Mouse (Mus musculus): ENCODE data around the gene Plekhg5.

Plekhg5 gene

DNA sequence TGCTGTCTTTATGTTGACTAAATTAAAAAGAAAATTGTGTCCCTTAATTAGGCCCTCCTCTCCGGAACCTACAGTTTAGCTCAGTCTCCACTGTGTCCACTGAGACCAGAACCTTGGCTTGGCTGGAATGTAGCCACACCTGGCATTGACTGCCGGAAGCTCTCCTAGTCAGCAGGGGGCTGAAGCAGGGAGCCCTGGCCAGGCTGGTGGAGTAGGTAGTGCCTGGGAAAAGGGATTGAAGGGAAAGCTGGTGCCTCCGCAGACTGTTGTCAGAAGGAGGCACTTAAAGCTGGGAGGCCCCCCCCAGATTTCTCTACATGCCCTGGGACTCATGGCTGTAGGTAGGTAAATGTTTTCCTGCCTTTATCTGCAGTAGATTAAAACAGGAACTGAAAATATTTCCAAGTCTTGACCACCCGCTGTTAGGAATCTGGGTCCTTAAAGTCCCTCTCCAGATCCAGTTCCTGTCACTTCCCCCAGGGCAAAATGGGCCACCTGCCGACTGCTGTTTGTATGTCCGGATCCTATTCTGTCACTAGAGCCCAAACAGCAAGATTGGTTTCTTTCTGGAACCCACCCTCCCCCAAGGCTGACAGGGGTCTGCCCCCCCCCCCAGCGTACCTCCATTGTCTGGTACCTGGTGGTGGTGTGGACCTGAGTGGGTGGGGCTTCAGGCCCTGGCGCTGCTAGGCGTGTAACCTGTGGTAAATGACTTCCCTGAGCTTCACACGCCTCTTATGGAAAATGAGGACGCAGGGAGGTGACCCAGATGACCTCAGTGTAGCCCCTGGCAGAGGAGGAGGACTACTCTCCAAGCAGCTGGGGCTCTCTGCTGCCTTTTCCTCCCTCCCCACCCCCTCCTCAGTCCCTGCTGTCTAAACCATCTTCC lies 25.9 kb downstream of the Plekhg5 start:
- no peak for DNase-seq (ENCODE audit: low spot score)

DNA sequence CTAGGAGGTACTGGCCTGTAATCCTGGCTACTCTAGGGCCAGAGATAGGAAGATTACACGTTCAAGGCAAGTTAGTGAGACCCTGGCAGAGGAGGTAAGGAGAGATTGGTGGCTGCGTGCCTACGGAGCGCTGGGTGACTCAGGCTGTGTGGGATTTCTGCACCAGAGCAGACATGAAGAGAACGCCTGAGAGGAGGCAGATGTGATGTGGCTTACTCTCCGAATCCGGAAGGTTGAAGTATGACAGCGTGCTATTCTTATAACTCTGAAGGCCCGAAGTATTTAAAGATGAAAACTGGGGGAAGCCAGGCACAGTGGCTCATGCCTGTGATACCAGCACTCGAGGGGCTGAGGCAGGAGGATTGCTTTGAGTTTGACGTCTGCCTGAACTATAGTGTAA lies 28.2 kb downstream of the Plekhg5 start:
- no peak for DNase-seq (ENCODE audit: low spot score)

- DNase-seq (ENCODE audit: low spot score) = no peak
Observed at GRCm38 (mm10) chr4:152101081-152101653, 28.9 kb downstream of the Plekhg5 start.

DNA sequence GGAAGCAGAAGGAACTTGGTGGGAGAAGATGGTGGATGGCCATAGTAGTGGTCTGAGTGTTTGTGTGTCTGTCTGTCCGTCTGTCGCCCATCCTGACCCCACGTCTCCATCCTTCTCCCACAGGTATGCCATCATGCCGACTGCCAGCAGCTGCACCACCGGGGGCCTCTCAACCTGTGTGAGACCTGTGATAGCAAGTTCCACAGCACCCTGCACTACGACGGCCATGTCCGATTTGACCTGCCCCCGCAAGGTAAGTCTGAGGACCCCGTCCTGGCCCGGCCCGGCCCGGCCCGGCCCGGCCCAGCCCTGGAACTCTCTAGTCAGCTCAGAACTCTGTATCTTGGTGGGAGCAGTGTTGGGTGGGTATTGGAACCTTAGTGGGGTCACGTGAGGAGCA lies 29.6 kb downstream of the Plekhg5 start:
- DNase-seq (ENCODE audit: low spot score) = no peak

- DNase-seq (ENCODE audit: low spot score) = peak; percentile 68
Observed at GRCm38 (mm10) chr4:152103025-152103424, 30.7 kb downstream of the Plekhg5 start.

GRCm38 (mm10) chr4:152106746-152107145 lies 34.4 kb downstream of the Plekhg5 start:
- no peak for DNase-seq (ENCODE audit: low spot score)

DNA sequence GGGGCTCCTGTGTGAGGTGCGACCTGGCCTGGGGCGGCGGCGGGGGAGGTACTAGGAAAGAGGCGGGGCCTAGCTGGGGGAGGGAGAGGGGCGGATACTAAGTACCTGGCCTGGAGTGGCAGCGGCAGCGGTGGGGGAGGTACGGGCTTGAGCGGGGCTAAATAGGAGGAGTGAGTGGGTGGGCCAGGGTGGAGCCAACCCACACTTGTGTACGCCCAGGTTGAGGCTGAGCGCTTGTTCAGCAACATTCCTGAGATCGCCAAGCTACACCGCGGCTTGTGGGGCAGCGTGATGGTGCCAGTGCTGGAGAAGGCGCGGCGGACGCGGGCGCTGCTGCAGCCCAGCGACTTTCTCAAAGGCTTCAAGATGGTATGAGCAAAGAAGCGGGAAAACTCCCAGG lies 35.2 kb downstream of the Plekhg5 start:
- peak; percentile 66 for DNase-seq (ENCODE audit: low spot score)

GRCm38 (mm10) chr4:152107971-152108509 lies 35.7 kb downstream of the Plekhg5 start:
- peak; percentile 78 for DNase-seq (ENCODE audit: low spot score)

- no peak for DNase-seq (ENCODE audit: low spot score)
Observed at GRCm38 (mm10) chr4:152108673-152109072, 36.4 kb downstream of the Plekhg5 start.

- no peak for DNase-seq (ENCODE audit: low spot score)
Observed at GRCm38 (mm10) chr4:152109509-152109908, 37.2 kb downstream of the Plekhg5 start.

GRCm38 (mm10) chr4:152110689-152111088 lies 38.4 kb downstream of the Plekhg5 start:
- DNase-seq (ENCODE audit: low spot score) = no peak

GRCm38 (mm10) chr4:152112329-152112728 lies 40.0 kb downstream of the Plekhg5 start:
- DNase-seq (ENCODE audit: low spot score) = no peak

DNA sequence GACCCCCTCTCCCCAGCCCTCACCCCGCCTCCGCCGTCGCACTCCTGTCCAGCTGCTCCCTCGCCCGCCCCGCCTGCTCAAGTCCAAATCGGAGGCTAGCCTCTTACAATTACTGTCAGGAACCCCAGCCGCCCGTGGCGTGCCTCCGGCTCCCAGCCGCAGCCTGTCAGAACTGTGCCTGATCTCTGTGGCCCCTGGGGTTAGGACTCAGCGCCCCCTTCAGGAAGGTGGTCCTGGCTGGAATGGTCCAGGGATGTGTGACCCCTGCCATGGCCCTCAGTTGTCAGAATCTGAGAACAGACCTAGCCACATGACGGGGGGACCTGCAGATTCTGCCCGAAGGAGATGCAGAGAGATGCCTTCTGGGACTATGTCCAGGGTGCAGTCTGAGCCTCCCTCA lies 41.8 kb downstream of the Plekhg5 start:
- DNase-seq (ENCODE audit: low spot score) = no peak

DNA sequence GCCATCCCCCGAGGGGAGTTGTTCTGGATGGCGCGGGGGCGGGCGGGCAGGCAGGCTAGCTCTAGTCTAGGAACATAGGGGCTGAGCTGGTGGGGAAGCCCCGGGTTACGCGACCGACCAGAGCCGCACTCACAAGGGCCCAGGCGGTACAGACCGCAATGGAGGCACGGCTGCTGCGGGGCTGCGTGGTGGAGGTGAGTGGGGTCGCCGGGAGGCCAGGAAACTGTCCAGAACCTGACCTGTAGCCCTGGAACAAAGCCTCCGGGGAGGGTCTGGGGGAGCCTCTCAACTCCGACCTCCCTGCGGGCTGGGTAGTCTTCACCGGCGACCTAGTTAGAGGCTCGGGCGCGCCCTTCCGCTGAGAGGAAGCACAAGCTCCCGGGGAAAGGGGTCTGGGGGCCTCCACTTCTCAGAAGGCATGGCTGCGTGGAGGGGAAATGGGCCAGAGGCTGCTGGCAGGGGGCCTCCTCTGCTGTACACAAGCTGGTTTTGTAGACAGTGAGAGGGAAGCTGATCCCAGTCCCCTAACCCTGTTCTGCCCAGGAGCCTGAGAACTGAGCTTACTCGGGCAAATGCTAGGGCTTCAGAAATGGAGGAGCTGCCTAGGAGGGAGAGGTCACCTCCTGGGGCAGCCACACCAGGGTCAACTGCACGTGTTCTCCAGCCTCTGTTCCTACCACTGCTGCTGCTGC lies 43.8 kb downstream of the Plekhg5 start, which contains the start of gene Tnfrsf25:
Tnfrsf25 (plus strand) TSS at position 14 of the 692 bp plus-strand sequence.
- DNase-seq (ENCODE audit: low spot score) = no peak

- no peak for DNase-seq (ENCODE audit: low spot score)
Observed at GRCm38 (mm10) chr4:152117538-152117937, 45.2 kb downstream of the Plekhg5 start.

DNA sequence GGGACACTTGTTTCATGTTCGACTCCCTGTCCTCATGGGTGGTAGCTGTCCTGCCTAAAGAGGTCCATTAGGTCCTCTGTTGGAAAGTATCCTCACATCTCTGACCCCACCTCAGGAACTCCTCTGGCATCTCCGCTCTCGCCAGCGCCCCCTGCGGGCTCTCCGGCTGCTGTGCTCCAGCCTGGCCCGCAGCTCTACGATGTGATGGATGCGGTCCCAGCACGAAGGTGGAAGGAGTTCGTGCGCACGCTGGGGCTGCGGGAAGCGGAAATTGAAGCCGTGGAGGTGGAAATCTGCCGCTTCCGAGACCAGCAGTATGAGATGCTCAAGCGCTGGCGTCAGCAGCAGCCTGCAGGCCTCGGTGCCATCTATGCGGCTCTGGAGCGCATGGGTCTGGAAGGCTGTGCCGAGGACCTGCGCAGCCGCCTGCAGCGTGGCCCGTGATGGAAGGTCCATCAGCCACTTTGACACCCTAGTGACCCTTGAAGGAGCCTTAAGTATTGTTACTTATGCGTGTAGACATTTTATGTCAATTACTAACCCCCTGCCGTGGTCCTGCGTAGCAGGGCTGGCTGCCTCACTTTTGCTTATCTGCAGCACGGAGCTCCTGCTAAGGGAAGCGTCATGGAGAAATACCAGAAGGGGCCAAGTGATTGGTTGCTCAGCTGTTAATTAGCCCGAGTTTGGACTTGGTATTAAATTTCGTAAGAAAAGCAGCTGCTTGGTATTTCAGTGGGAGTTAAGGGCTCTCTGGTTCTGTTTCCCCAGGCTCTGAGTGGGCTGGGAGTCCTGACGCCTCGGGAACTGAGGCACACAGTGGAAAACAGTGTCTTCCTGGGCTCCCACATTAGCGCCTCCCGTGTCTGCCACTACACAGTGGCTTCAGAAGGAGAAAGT lies 47.3 kb downstream of the Plekhg5 start:
- no peak for DNase-seq (ENCODE audit: low spot score)

GRCm38 (mm10) chr4:152120311-152121182 lies 48.2 kb downstream of the Plekhg5 start:
- no peak for DNase-seq (ENCODE audit: low spot score)

GRCm38 (mm10) chr4:152121183-152121505 lies 48.8 kb downstream of the Plekhg5 start:
- no peak for DNase-seq (ENCODE audit: low spot score)

DNA sequence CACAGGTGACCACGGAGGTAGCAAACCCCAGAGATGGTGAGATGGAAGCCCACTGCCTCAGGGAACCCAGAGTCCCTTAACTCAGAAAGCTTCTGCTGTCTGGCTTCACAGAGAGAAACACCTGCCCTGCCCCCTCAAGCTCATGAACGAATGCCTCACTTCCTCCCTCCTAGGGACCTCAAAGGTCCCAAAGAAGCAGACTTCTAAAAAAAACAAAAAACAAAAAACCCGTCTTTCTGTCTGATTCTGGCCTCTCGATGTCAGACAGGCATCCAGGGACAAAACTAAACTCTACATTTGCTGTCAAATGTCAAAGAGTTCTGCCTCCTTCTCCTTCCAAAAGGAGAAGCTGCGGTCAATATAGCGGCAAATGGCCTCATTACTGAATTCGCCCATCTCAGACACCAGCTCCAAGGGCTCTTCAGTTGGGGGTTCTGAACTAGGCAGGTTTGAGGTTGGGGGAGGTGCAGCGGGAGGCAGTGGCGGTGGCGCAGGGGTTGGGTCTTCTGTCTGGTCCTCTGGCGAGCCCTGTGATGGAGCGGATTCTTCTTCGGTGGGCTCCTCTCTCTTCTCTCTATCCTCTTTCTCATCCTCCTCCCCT lies 52.2 kb downstream of the Plekhg5 start:
- DNase-seq (ENCODE audit: low spot score) = no peak
